ENCODE assay signal across 17 mouse cellular contexts in genomic region chr16:14477510-14478300, GRCm38 (mm10).
DNase-seq lines count a peak whose midpoint lies in the region; ATAC-seq lines count a peak whose summit lies in the region.
"Had no signal": no experiment of that assay in that cellular context is flagged by ENCODE, and none has a peak within 500 bp of the region (broad histone marks: within the 10 kb centered on the region; RNA-seq: fewer than 3 reads in every experiment).

No protein-coding gene starts in this region.

- DNase-seq in heart, adult 11 months, result peak; percentile 73
- DNase-seq in heart, postnatal 25 days (ENCODE audit: low spot score), result no peak
- DNase-seq in midbrain, embryonic 10.5 days (ENCODE audit: low spot score), result peak; percentile 5
- no peak for DNase-seq in MN1 (ENCODE audit: low spot score)
- no peak for DNase-seq in urinary bladder, adult 18-20 months (ENCODE audit: low spot score in 2 of 2)
- DNase-seq: B cell, adult 2 months; cerebellum, adult 9-11 months; kidney, adult 18-20 months; kidney, postnatal 14 days; liver, embryonic 13.5 days; right cerebral cortex, postnatal 4 days; thymus, postnatal 25 days had no signal

- H3K9ac ChIP-seq in midbrain, embryonic 16.5 days (ENCODE audit: low read depth, low read length), result no peak overlapping the region
- H3K9ac ChIP-seq: embryonic facial prominence, embryonic 15.5 days; liver, embryonic 13.5 days had no signal

- no peak overlapping the region for H3K4me2 ChIP-seq in midbrain, embryonic 16.5 days (ENCODE audit: low read length)
- H3K4me2 ChIP-seq: embryonic facial prominence, embryonic 15.5 days; liver, embryonic 13.5 days had no signal

- WGBS in midbrain, embryonic 10.5 days, result 86% methylated on average over 10 of the region's 10 CpGs
- WGBS in midbrain, embryonic 16.5 days, result 86% methylated on average over 10 of the region's 10 CpGs

- no peaks in the 10 kb centered on the region for H3K4me1 ChIP-seq in midbrain, embryonic 10.5 days
- no peaks in the 10 kb centered on the region for H3K4me1 ChIP-seq in midbrain, embryonic 16.5 days (ENCODE audit: control insufficient read depth, insufficient read depth, low read length)
- H3K4me1 ChIP-seq: embryonic facial prominence, embryonic 15.5 days; hindbrain, embryonic 10.5 days had no signal

- H3K27ac ChIP-seq in midbrain, embryonic 10.5 days (replicated peaks), result no peak overlapping the region
- no peak overlapping the region for H3K27ac ChIP-seq in midbrain, embryonic 16.5 days (ENCODE audit: low read length)
- H3K27ac ChIP-seq: embryonic facial prominence, embryonic 15.5 days; hindbrain, embryonic 10.5 days; liver, embryonic 13.5 days had no signal

- no peaks in the 10 kb centered on the region for H3K9me3 ChIP-seq in midbrain, embryonic 10.5 days (replicated peaks)
- no peaks in the 10 kb centered on the region for H3K9me3 ChIP-seq in midbrain, embryonic 16.5 days (replicated peaks; ENCODE audit: control insufficient read depth, low read length, poor library complexity, severe bottlenecking)
- H3K9me3 ChIP-seq: embryonic facial prominence, embryonic 15.5 days; hindbrain, embryonic 10.5 days; liver, embryonic 13.5 days had no signal

- H3K27me3 ChIP-seq in midbrain, embryonic 10.5 days (ENCODE audit: low read depth, poor library complexity, severe bottlenecking), result no peaks in the 10 kb centered on the region
- H3K27me3 ChIP-seq in midbrain, embryonic 16.5 days (ENCODE audit: control insufficient read depth, insufficient read depth, low read depth, low read length), result no peaks in the 10 kb centered on the region
- H3K27me3 ChIP-seq: embryonic facial prominence, embryonic 15.5 days; liver, embryonic 13.5 days had no signal

- no peak for ATAC-seq in midbrain, embryonic 16.5 days
- peak; percentile 62 for ATAC-seq in megakaryocyte, adult 5-6 weeks (ENCODE audit: poor library complexity, severe bottlenecking)
- ATAC-seq: lung, postnatal 0 days had no signal

- H3K36me3 ChIP-seq in midbrain, embryonic 10.5 days, result peaks cover 20% of the 10 kb centered on the region
- peaks cover 9% of the 10 kb centered on the region for H3K36me3 ChIP-seq in midbrain, embryonic 16.5 days (ENCODE audit: control insufficient read depth, insufficient read depth, low read length)

- no peak overlapping the region for H3K4me3 ChIP-seq in midbrain, embryonic 10.5 days
- no peak overlapping the region for H3K4me3 ChIP-seq in midbrain, embryonic 16.5 days (ENCODE audit: low read depth, low read length)
- H3K4me3 ChIP-seq: embryonic facial prominence, embryonic 15.5 days; hindbrain, embryonic 10.5 days; liver, embryonic 13.5 days had no signal

- intact Hi-C loops in heart, postnatal 25 days (cut with DNase I), result no loop called here

Comparison
In these comparisons a context has a peak if more than half of its experiments do, and no peak if none do; other contexts are left out.
1. DNase-seq: peak in heart, adult 11 months (single experiment) and midbrain, embryonic 10.5 days (single experiment); none in heart, postnatal 25 days (single experiment), MN1 (single experiment) and urinary bladder, adult 18-20 months (0 of 2).